Mouse (Mus musculus) ES-CJ7 (cell line): ENCODE results near the gene Acot8.

Source experiments
- DNase-seq: peaks from one replicate; pipeline ENCODE4 v3.0.0; 2011; ENCODE audit warnings: low read depth, low spot score

Gene Acot8

DNA sequence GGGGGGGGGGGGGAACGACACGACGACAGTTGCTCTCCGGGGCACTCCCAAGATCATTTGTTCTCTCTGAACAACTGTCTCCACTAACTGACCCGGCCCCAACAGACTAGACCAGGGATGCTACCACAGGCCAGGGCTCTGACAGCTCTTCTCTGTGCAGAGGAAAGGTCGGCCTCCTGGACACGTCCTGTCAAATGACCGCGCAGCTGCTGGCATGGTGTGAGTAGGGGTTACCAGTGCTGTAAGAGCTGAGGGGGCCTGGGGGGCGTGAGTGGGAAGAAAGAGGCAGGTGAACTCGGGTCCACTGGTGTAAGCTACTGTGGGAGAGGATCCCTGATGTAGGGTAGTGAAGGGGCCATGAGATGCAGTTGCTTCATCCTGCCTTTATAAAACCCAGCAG is 46.8 kb downstream of the Acot8 start:
- DNase-seq, result no peak

DNA sequence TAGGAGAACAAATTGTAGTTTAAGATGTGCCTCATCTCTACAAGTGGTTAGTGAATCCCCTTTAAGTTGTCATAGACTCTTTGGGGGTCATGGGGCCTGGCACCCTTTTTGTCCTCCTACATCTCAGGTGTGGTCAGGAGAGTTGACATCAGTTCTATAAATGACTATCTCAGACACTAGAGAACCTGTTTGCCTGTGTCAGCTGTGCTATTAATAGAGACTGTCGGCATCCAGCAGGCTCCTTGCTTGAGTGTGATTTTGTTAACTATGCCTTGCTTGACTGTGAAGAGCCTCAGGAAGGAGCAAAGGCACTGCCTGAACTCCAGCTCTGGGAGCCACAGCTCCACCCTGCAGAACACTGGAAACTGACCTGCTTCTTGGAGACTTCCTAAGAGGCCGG is 49.9 kb downstream of the Acot8 start:
- no peak for DNase-seq

- no peak for DNase-seq
Measured at GRCm38 (mm10) chr2:164754105-164754504, 50.6 kb downstream of the Acot8 start.

GRCm38 (mm10) chr2:164752454-164752853 is 52.2 kb downstream of the Acot8 start:
- DNase-seq, result no peak

- DNase-seq, result no peak
Measured at GRCm38 (mm10) chr2:164748991-164749390, 55.7 kb downstream of the Acot8 start.

- DNase-seq, result no peak
Measured at GRCm38 (mm10) chr2:164748191-164748590, 56.5 kb downstream of the Acot8 start.

DNA sequence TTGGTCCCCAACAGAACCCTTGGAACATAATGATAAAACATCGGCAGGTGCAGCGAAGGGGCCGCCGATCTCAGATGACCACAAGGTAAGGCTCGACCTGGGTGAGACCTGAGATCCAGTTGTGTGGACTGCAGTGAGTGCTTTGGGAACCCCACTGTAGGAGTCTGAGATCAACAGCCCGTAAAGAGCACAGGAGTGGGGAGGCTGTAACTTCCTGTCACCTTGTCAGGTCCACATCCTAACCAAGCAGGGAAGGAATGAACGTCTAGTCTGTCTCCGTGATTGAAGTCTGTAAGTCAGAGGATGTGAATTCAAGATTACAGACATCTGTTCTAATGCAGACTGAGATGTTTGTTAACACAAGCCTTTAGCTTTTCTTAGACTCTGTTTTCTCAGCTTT is 58.0 kb downstream of the Acot8 start:
- DNase-seq, result no peak

DNA sequence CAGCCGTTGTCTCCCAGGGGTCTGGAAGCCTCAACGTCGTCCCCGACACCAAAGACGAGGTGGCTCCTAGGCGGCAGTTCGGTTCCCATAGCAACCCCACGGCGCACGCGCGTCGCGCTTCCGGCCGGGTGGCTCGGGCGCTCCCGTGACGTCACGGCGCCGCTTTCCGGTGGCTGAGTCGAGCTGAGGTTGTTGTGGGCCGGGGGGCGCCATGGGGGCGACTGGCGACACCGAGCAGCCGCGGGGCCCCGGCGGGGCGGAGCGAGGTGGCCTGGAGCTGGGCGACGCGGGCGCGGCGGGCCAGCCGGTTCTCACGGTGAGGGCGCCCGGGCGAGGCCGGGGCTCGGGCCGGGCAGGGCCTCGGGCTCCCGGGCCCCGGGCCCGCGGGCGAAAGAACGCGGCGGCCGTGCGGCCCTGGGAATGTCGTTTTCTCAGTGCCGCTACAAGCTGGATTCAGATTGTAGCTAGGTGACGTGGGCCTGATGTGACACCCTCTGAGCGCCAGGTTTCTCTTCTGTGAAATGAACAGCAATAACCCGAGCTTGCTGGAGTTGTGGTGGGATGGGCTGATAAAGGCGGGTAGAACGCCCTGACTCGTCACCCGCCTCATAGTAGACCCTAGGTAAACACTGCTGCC is 58.7 kb downstream of the Acot8 start, which contains the start of the genes Wfdc3 and Dnttip1:
Gene Wfdc3 (minus strand): TSS at position 89 of the 637 bp plus-strand sequence.
Gene Dnttip1 (plus strand): TSS at position 141 of the 637 bp plus-strand sequence.
- DNase-seq, result peak; percentile 90

DNA sequence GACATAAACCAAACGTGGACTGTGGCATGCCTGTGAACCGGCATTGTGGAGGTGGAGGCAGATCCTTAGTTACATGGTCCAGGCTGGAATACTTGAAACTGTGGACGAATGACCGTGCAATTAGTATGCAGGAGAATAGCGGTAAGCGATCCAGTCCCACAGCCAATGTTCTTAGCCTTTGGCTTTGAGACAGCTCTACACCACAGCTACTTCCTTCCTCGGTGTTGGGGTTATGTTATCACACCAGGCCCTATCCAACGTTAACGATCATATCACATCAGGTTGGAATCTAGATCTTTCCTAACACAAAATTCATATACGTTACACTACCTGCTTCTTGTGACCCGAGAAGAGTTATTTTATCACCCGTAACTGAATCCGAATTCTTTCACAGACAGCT is 59.7 kb downstream of the Acot8 start:
- no peak for DNase-seq
